Mouse (Mus musculus) left cerebral cortex, postnatal 36 days (tissue): Measurements from ENCODE around the gene Tppp3. TPM values are rescaled to one million over a fixed set of nuclear protein-coding genes. Genes with fewer than 3 reads are reported as not detected.

Experiments used
- DNase-seq, 2 experiments: peaks; one replicate each; pipeline ENCODE4 v3.0.0; 2021 to 2022; ENCODE audit warnings: low spot score in 2 of 2, mixed read lengths in 1 of 2
- intact Hi-C: fragments of 180-260 bp; cut with DNase I; formaldehyde crosslinking; loops from one replicate; pipeline ENCODE4 v1.15.1; 2025
- total RNA-seq, 2 experiments: library from RNA; stranded (reverse); gene quantifications; 2 replicates each; pipeline ENCODE4 v1.2.3; 2021

Gene Tppp3
- total RNA-seq, 2 experiments from 2014 or later: 36.1 to 46.4 TPM

DNA sequence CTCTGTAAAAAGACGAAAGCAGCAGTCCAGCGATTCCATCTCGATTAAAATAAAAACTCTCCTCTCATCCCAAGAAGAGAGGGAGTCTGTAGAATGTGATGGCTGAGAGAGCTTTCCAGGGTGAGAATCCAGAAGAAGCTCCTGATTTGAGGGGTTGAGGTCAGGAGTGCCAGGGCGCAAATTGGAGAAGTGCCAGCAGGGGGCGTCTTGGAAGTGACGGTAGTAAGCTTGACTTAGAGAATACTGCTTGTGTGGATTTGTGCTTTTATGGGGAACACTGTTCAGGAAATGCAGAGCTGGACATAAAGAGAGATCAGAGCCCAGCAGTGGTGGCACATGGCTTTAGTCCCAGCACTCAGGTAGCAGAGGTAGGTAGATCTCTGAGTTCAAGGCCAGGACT, 29.9 kb downstream of the Tppp3 start:
- intact Hi-C loops: no loop called here
- no peak for DNase-seq

- no peak for DNase-seq
- intact Hi-C loops: no loop called here
Observed at GRCm38 (mm10) chr8:105438865-105439264, 32.5 kb downstream of the Tppp3 start.

- intact Hi-C loops: no loop called here
- DNase-seq: no peak
Observed at GRCm38 (mm10) chr8:105437078-105437748, 34.1 kb downstream of the Tppp3 start.

DNA sequence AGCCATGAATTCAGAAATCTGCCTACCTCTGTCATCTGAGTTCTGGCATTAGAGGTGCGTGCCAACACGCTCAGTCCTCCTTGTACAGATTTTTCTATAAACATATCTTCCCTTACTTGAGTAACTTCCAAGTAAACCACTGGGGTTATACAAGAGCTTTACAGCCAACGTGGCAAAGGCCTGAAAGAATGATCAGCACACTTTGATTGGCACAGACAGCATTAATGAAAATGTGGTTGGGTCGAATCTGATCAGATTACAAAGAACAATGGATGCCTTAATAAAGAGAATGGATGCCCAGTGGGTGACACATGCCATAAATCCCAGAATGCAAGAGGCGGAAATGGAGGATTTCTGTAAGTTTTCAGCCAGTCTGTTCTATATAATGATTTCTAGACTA, 35.1 kb downstream of the Tppp3 start:
- no peak for DNase-seq
- intact Hi-C loops: no loop called here

GRCm38 (mm10) chr8:105434136-105434535, 37.2 kb downstream of the Tppp3 start:
- intact Hi-C loops: no loop called here
- DNase-seq: no peak

GRCm38 (mm10) chr8:105433511-105433910, 37.8 kb downstream of the Tppp3 start:
- intact Hi-C loops: no loop called here
- DNase-seq: no peak

DNA sequence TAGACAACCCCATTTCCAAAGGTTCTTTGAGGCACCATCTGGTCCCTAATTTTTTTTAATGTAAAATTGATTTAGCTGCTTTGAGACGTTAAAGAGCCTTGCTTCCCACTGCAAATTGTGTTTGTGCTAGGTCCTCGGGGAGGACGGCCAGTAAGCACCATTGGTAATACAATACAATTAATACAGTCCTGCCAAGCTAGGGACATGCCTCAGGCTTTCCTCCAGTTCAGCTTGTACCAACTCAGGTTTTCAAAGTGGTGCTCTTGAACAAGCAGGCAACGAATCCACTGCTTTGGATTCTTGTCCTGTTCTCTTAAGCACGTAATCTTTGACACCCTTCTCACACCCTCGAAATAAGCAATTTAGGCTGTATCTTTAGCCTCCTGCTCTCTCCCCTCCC, 38.3 kb downstream of the Tppp3 start:
- no peak for DNase-seq
- intact Hi-C loops: no loop called here

DNA sequence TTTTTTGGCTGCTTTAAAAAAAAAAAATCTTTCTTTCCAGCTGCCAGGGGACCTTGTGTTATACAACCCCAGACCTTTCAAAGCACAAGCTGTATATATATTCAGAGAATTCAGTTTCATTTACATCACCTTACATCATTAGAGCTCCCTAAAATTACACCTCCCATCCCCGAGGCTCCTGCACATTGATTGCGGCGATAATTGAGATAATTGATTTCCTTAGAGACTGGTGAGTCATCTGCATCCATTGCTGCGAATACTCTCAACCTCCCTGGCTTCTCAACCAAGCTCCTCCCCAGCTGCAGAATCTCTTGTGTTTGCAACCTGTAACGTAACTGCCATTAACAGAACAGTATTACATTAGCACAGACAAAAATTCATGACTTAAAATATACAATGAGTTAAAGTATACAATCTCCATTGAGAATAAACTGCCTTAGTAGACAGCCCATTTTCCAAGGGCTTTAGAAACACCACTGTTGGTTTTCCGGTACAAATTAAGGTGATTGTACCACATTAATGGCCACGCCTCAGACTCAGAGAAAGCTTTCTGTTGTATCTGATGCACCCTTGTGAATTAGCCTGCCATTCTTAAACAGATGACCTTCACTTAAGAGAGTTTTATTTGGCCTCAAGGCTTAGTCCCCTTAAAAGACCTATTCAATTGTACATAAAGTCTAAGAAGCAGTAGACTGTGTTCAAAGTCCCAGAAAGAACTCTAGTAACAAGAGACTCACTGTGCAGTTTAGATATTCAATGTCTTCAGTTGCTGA, 39.4 kb downstream of the Tppp3 start:
- intact Hi-C loops: no loop called here
- DNase-seq: no peak

- intact Hi-C loops: no loop called here
- no peak for DNase-seq
Observed at GRCm38 (mm10) chr8:105426878-105427277, 44.4 kb downstream of the Tppp3 start.

- intact Hi-C loops: no loop called here
- DNase-seq: no peak
Observed at GRCm38 (mm10) chr8:105422006-105422405, 49.3 kb downstream of the Tppp3 start.

- intact Hi-C loops: no loop called here
- no peak for DNase-seq
Observed at GRCm38 (mm10) chr8:105419800-105420199, 51.5 kb downstream of the Tppp3 start.

GRCm38 (mm10) chr8:105418992-105419391, 52.3 kb downstream of the Tppp3 start:
- intact Hi-C loops: no loop called here
- no peak for DNase-seq

Other genes starting within 250 kb of the Tppp3 start
- gene D230025D16Rik, start 246.4 kb downstream of the Tppp3 start, total RNA-seq: 10 to 100 TPM; 37.8 to 38.5 TPM
- 1 to 10 TPM; 2.4 to 5.0 TPM for gene B3gnt9, start 216.4 kb downstream of the Tppp3 start, total RNA-seq
- gene Tradd, start 206.9 kb downstream of the Tppp3 start, total RNA-seq: 1 to 10 TPM; 7.2 to 7.5 TPM
- gene Fbxl8, start 206.9 kb downstream of the Tppp3 start, total RNA-seq: 1 to 10 TPM in 1 of 2 experiments, under 1 TPM in 1; 0.86 to 1.4 TPM
- gene Hsf4, start 201.7 kb downstream of the Tppp3 start, total RNA-seq: 10 to 100 TPM; 11.5 to 12.0 TPM
- gene Nol3, start 195.4 kb downstream of the Tppp3 start, total RNA-seq: 10 to 100 TPM in 1 of 2 experiments, 1 to 10 TPM in 1; 9.2 to 11.8 TPM
- gene 4931428F04Rik, start 181.7 kb downstream of the Tppp3 start, total RNA-seq: 10 to 100 TPM; 24.2 to 27.1 TPM
- gene Exoc3l, start 175.4 kb downstream of the Tppp3 start, total RNA-seq: 1 to 10 TPM in 1 of 2 experiments, under 1 TPM in 1; 0.79 to 1.8 TPM
- 10 to 100 TPM; 32.4 to 33.7 TPM for gene E2f4, start 173.9 kb downstream of the Tppp3 start, total RNA-seq
- gene Elmo3, start 165.9 kb downstream of the Tppp3 start, total RNA-seq: 1 to 10 TPM; 1.0 to 1.7 TPM
- 1 to 10 TPM; 3.7 to 7.3 TPM for gene Lrrc29, start 145.2 kb downstream of the Tppp3 start, total RNA-seq
- gene Tmem208, start 145.2 kb downstream of the Tppp3 start, total RNA-seq: 10 to 100 TPM; 38.5 to 43.6 TPM
- gene Fhod1, start 123.6 kb downstream of the Tppp3 start, total RNA-seq: 1 to 10 TPM; 2.3 to 3.7 TPM
- 10 to 100 TPM; 34.1 to 44.5 TPM for gene Slc9a5, start 122.7 kb downstream of the Tppp3 start, total RNA-seq
- 1 to 10 TPM; 1.3 to 5.5 TPM for gene Plekhg4, start 98.3 kb downstream of the Tppp3 start, total RNA-seq
- not detected for gene Kctd19, start 58.0 kb downstream of the Tppp3 start, total RNA-seq
- under 1 TPM; 0.32 to 0.37 TPM for gene Lrrc36, start 58.0 kb downstream of the Tppp3 start, total RNA-seq
- 10 to 100 TPM; 33.2 to 45.3 TPM for gene Zdhhc1, start 25.4 kb upstream of the Tppp3 start, total RNA-seq
- under 1 TPM in 1 of 2 experiments, not detected in 1; 0.20 TPM for gene Hsd11b2, start 47.2 kb upstream of the Tppp3 start, total RNA-seq
- 100 to 1,000 TPM; 305 to 349 TPM for gene Atp6v0d1, start 94.5 kb upstream of the Tppp3 start, total RNA-seq
- 10 to 100 TPM; 70.3 to 89.3 TPM for gene Ripor1, start 133.7 kb upstream of the Tppp3 start, total RNA-seq
- 10 to 100 TPM; 61.2 to 77.2 TPM for gene Ctcf, start 165.0 kb upstream of the Tppp3 start, total RNA-seq
- gene Agrp, start 165.9 kb upstream of the Tppp3 start, total RNA-seq: not detected
- gene Carmil2, start 214.7 kb upstream of the Tppp3 start, total RNA-seq: 10 to 100 TPM; 56.3 to 66.3 TPM
- gene Acd, start 229.6 kb upstream of the Tppp3 start, total RNA-seq: 10 to 100 TPM; 45.8 to 50.6 TPM
- gene Pard6a, start 229.6 kb upstream of the Tppp3 start, total RNA-seq: 10 to 100 TPM; 45.5 to 53.6 TPM
- not detected for gene 4933405L10Rik, start 236.1 kb upstream of the Tppp3 start, total RNA-seq
- gene Enkd1, start 236.7 kb upstream of the Tppp3 start, total RNA-seq: 10 to 100 TPM in 1 of 2 experiments, 1 to 10 TPM in 1; 9.9 to 10.7 TPM